Mouse (Mus musculus) c-Kit-positive CD71-positive TER-119-negative erythroid progenitor cells, embryonic 14.5 days (primary cell): Measurements from ENCODE around the gene Smyd3.

Experiments
- DNase-seq: peaks from one replicate; pipeline ENCODE4 v3.0.0-alpha.2; 2013; ENCODE audit warnings: low read depth

Smyd3 gene

DNA sequence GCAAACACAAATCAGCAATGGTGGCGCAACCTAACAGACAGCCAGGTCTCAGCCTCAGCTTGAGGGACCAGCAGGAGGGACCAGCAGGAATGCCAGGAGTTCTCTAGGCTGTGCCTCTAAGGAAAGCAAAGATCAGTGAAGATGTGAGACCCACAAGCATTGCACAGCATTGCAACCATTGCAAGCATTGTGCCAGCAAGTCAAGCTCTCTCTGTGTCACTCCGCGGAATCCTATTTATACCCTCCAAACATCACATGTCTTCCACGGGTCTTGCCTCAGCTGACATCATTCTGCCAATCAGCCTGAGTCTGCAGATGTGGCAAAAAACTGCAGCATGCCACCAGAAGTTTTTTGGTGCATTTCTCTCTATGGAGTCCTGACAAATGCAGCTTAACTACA lies 577.5 kb downstream of the Smyd3 start:
- no peak for DNase-seq

DNA sequence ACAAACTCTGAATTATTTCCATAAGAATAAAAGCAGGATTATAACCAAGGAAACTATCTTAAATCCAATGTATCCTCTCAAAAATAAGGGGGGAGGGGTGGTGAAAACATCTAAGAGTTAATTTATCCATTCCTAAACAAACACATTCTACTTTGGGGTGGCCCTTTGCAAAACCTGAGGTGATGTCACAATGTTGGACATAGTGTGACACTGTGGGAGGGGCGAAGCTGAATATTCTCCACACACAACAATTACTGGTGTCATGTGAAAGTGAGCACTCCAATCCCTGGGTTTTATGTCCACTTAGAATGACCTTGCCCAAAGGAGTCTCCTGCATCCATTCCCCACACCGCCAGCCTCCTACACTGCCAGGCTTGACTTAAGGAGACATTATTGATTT lies 580.9 kb downstream of the Smyd3 start:
- DNase-seq, result no peak

DNA sequence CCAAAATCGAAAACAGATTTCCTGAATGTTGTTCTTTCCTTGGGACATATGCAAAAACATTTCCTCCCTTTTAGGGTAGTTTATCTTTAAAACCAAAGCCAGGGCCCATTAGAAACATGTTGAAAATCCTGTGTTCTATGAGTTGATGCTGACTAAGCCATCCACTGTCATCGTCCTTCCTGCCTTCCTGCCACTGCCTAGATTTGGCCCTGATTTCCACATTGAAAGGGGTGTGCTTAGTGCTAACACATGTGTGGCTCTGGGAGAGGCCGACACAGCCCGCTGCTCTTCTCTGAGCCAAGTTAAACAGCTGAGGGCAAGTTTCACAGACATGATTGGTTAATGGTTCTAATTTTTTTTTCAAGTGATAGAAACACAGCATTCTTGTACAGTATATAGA lies 581.4 kb downstream of the Smyd3 start:
- DNase-seq, result no peak

DNA sequence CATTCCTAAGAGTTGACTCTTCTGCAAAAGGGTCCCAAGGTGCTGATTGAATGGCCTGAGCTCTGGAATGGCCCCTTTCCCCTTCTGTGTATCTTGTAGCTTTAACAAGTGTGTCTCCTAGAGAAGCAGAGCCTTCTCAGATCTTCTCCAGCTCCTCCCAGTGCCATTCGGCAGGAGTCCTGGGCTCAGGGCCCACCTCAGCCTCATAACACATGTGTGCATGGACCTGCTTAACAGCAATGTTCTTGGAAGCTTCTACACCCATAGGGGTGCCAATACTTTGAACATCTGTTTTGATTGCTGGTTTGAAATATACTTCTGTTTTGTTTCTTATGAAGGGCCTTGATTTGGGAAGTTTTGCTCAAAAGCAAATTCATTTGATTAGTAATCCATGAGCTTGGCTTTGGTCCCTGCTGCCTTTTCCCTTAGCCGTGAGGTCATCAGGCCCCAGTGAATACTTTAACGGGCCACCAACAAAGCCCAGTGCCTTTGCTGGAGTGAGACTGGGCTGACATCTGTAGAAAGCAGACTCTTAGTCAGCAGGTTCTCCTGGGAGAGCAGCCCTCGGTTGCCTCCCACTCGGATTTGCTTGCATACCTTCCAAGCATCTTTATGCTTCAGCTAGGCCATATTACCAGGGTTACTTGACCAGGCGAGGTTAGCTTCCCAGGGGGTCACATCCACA lies 583.7 kb downstream of the Smyd3 start:
- DNase-seq, result no peak

DNA sequence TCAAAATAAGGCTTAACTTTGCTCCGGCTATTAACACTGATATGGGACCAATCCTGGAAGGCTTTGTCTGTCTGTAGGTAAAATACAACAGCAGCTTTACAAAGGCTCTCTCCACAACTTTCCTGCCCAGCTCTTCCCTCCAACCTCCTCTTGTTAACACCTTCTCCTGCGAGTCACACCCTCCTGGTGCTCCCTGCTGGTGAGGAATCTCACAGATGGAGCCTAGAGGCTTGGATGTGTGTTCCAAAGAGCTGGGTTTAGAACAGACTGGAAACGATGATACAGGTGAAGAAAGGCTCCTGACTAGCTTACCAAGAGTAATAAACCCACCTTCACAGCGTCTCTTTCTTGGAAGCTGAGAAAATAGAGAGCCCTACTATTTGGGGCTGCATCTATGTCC lies 588.3 kb downstream of the Smyd3 start:
- no peak for DNase-seq

DNA sequence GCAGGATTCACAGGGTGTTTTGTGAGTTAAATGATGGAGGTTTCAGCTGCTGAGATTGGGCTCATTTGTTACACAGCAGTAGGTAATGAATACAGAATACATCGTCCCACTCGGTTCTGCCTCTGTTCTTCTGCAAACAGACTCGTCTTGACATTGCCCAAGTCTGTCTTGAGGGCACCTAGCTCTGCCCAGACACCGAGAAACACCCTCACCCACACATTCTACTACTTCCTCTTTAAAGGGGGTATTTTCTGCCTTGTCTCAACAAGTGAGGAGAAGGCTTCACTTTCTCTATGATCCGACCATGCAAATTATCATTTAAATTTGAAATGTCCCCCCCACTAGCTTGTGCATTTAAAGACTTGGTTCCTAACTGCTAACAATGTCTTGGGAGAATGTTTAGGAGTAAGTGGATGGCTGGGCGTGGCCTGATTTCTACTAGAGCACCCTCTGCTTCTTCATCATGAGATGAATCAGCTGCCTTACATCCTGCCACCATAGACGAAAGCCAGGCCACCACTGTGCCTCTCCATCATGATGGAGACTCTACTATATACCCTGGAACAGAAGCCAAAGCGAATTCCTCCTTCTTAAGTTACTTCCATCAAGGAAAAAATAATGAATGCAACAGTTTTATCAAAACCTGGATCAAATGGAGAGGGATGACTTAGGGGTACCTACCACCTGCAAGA lies 593.2 kb downstream of the Smyd3 start:
- DNase-seq, result no peak

DNA sequence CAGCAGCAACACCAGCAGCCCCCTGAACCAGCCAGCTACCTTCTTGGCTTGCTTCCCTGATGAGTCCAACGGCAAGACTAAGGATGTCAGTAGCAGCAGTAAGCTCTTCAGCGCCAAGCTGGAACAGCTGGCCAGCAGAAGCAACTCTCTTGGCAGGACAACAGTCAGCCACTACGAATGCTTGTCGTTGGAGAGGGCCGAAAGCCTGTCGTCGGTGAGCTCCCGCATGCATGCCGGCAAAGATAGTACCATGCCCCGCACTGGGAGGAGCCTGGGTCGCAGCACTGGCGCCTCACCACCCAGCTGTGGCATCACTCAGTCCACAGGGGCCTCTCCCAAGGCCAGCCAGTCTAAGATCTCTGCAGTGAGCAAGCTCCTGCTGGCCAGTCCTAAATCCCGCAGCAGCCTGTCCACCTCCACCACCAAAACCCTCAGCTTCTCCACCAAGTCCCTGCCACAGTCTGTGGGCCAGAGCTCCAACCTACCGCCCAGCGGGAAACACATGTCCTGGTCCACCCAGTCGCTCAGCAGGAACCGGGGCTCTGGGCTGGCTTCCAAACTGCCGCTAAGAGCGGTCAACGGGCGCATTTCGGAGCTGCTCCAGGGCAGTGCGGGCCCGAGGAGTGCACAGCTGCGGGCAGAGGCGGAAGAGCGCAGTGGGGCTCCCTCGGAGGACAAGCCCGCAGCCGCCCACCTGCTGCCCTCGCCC lies 600.5 kb downstream of the Smyd3 start:
- no peak for DNase-seq

DNA sequence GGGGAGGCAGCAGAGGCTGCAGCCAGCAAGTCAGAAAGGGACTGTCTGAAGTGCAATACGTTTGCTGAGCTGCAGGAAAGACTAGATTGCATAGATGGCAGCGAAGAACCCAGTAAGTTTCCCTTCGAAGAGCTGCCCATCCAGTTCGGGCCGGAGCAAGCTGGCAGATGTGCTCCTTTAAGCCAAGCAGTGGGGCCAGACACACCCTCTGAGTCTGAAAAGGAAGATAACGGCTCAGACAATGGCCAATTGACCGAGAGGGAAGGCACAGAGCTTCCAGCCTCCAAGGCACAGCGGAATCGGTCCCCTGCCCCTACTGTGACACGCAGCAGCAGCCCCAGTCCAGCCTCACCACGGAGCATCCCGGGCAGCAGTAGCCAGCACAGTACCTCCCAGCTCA lies 602.8 kb downstream of the Smyd3 start:
- no peak for DNase-seq

DNA sequence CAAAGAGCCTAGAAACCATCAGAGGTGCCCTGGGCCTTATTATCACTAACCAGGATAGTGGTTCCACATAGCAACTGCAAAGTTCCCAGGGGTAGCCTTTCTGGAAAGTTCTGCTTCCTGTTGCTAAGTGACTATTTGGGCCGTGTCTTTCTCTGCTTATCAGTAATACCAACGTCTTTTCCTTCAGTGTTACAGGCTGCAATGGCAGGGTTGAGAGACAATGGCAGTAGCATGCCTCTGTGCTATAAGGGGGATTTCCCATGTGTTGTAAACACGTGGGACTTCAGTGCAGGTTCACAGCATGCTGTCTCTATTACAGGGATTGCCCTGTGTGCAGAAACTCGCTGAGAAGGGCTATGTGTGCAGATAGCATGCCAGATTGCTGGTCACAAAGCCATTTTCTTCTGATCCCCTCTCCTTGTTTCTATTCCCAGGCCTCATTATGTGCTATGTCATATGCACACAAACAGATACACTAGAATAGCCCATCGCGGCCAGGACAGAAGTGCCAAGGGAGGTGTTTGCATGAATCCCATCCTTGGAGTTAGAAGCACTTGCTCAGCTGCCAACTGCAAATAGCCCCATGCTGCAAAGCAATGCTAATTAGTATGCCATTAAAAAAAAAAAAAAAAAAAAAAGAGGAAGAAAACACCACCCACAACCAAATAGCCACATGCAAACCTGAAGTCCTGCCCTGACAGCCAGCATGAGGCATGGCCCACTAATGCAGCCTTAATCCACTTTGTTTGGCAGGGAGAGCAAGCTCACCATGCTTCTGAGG lies 604.7 kb downstream of the Smyd3 start:
- DNase-seq, result no peak

DNA sequence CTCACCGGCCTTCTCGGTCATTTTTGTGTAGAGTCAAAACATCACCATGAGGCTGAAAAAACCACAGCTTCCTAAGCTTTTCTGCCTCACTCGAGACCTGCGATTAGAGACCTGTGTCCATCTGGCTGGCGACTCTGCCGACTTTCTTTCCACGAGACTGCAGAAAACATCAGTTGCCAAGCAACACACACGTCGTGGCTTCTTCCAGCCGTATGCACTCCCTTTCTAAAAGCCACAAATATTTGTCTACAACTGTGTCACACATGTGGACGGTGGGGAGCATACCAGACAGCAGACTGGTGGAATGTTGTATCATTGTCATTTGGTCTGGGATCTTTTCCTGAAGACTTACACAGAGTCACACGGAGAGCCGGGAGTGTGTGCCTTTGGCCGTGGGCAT lies 606.9 kb downstream of the Smyd3 start:
- no peak for DNase-seq
